Mouse (Mus musculus) limb, embryonic 11.5 days (tissue): ENCODE data around the gene Map1a. TPM values are rescaled to one million over a fixed set of nuclear protein-coding genes. Genes with fewer than 3 reads are reported as not detected.

ENCODE experiments used
- ATAC-seq: fragments of 200-750 bp; cut with Nextera tagmentation; 2 replicates; pipeline ENCODE4 v1.8.0; 2017; ENCODE audit warnings: low read depth; ENCODE audit not compliant: insufficient number of reproducible peaks, low FRiP score, low TSS enrichment
- DNase-seq: peaks from one replicate; pipeline ENCODE4 v3.0.0-alpha.2; 2015; ENCODE audit warnings: low spot score
- H3K27ac ChIP-seq: fragments of 300-500 bp; sonication (generic); replicated peaks from 2 replicates; pipeline ENCODE4 v1.5.1; 2014; ENCODE audit warnings: low read depth, mild to moderate bottlenecking, low read length
- H3K27me3 ChIP-seq: fragments of 300-500 bp; sonication (generic); 2 replicates; pipeline ENCODE4 v1.6.1; 2014; ENCODE audit warnings: mild to moderate bottlenecking, low read length, mixed read lengths; ENCODE audit not compliant: control insufficient read depth, insufficient read depth
- H3K36me3 ChIP-seq: fragments of 300-500 bp; sonication (generic); 2 replicates; pipeline ENCODE4 v1.6.1; 2014; ENCODE audit warnings: mild to moderate bottlenecking, low read length, moderate library complexity, mixed read lengths; ENCODE audit not compliant: control insufficient read depth, insufficient read depth
- H3K4me1 ChIP-seq: fragments of 300-500 bp; sonication (generic); 2 replicates; pipeline ENCODE4 v1.6.1; 2014; ENCODE audit warnings: low read length, mixed read lengths; ENCODE audit not compliant: control insufficient read depth, insufficient read depth
- H3K4me2 ChIP-seq: fragments of 300-500 bp; sonication (generic); 2 replicates; pipeline ENCODE4 v1.6.1; 2014; ENCODE audit warnings: low read depth, mild to moderate bottlenecking, moderate library complexity; ENCODE audit not compliant: severe bottlenecking
- H3K4me3 ChIP-seq: fragments of 300-500 bp; sonication (generic); 2 replicates; pipeline ENCODE4 v1.5.1; 2014; ENCODE audit warnings: low read depth, low read length
- H3K9ac ChIP-seq: fragments of 300-500 bp; sonication (generic); 2 replicates; pipeline ENCODE4 v1.6.1; 2014; ENCODE audit warnings: mild to moderate bottlenecking, low read length
- H3K9me3 ChIP-seq: fragments of 300-500 bp; sonication (generic); 2 replicates; pipeline ENCODE4 v1.6.1; 2016; ENCODE audit warnings: low read length; ENCODE audit not compliant: control insufficient read depth
- WGBS: fragments of 180-500 bp; shearing (Covaris S2); extraction: QIAGEN DNeasy Blood & Tissue Kit; methylation state at CpG from one replicate; pipeline ENCODE4 v1.1.7; 2014; 5-methylcytosine and 5-hydroxymethylcytosine counted together
- polyA plus RNA-seq: library from polyadenylated mRNA; unstranded; fragments of >200 nt; fragmentation: Nextera tagmentation; extraction: Ambion mirVana; gene quantifications from 2 replicates; pipeline ENCODE4 v1.2.1, GENCODE M21; 2014

Gene Map1a
- polyA plus RNA-seq, 1 experiment from 2014 or later: 2.9 TPM

GRCm38 (mm10) chr2:121329492-121329891 lies 40.1 kb downstream of the Map1a start:
- Histone ChIP-seq H3K27me3 (no peaks in the 10 kb centered on the region), H3K4me3 (no peak overlapping the region), H3K9ac (no peak overlapping the region), H3K4me2 (no peak overlapping the region), H3K9me3 (no peaks in the 10 kb centered on the region), H3K36me3 (no peaks in the 10 kb centered on the region), H3K4me1 (no peaks in the 10 kb centered on the region), H3K27ac (no peak overlapping the region)
- DNase-seq: no peak
- WGBS: 90% methylated on average over 2 of the region's 2 CpGs
- no peak for ATAC-seq

GRCm38 (mm10) chr2:121339057-121339456 lies 49.7 kb downstream of the Map1a start:
- H3K27ac ChIP-seq: no peak overlapping the region
- DNase-seq (no peak), ATAC-seq (no peak)
- H3K4me3 ChIP-seq: no peak overlapping the region
- no peaks in the 10 kb centered on the region for H3K4me1 ChIP-seq
- H3K4me2 ChIP-seq: no peak overlapping the region
- H3K9ac ChIP-seq: no peak overlapping the region
- no peaks in the 10 kb centered on the region for H3K9me3 ChIP-seq
- no peaks in the 10 kb centered on the region for H3K27me3 ChIP-seq
- H3K36me3 ChIP-seq: no peaks in the 10 kb centered on the region

- H3K9ac ChIP-seq: no peak overlapping the region
- DNase-seq (no peak), ATAC-seq (no peak)
- no peak overlapping the region for H3K27ac ChIP-seq
- 0 out of 2 replicates have a peak, but pooled peaks cover 3% of the 10 kb centered on the region for H3K4me1 ChIP-seq
- no peaks in the 10 kb centered on the region for H3K36me3 ChIP-seq
- H3K9me3 ChIP-seq: no peaks in the 10 kb centered on the region
- WGBS: 81% methylated on average over 8 of the region's 8 CpGs
- no peak overlapping the region for H3K4me2 ChIP-seq
- no peaks in the 10 kb centered on the region for H3K27me3 ChIP-seq
- H3K4me3 ChIP-seq: no peak overlapping the region
Observed at GRCm38 (mm10) chr2:121353156-121353555, 63.8 kb downstream of the Map1a start.

- DNase-seq: no peak
- 4% methylated on average over 6 of the region's 6 CpGs for WGBS
- no peak overlapping the region for H3K27ac ChIP-seq
Observed at GRCm38 (mm10) chr2:121354378-121354777, 65.0 kb downstream of the Map1a start.

GRCm38 (mm10) chr2:121354820-121355592 lies 65.6 kb downstream of the Map1a start, which contains the start of gene Ppip5k1:
TSS of gene Ppip5k1 (minus strand) at chr2:121355396.
- Histone ChIP-seq H3K9me3 (no peaks in the 10 kb centered on the region), H3K9ac (peak within 1 kb of the TSS; percentile 64), H3K27me3 (peaks cover 6% of the 10 kb centered on the region), H3K4me2 (peak within 1 kb of the TSS; percentile 67), H3K4me3 (peak within 1 kb of the TSS; percentile 58), H3K36me3 (no peaks in the 10 kb centered on the region), H3K4me1 (0 out of 2 replicates have a peak, but pooled peaks cover 5% of the 10 kb centered on the region), H3K27ac (peak within 1 kb of the TSS; percentile 5; the same call in 1 of the 2 replicates)
- ATAC-seq: peak; percentile 92
- peak; percentile 98 for DNase-seq
- under 1% methylated on average over 58 of the region's 58 CpGs for WGBS

More at GRCm38 (mm10) chr2:121354378-121354777, 65.0 kb downstream of the Map1a start:
- 0 out of 2 replicates have a peak, but pooled peaks cover 5% of the 10 kb centered on the region for H3K4me1 ChIP-seq
- H3K27me3 ChIP-seq: peaks cover 6% of the 10 kb centered on the region
- H3K36me3 ChIP-seq: no peaks in the 10 kb centered on the region
- no peaks in the 10 kb centered on the region for H3K9me3 ChIP-seq
- H3K9ac ChIP-seq: peak overlapping the region; percentile 64
- peak overlapping the region; percentile 67 for H3K4me2 ChIP-seq
- ATAC-seq: no peak
- peak overlapping the region; percentile 58 for H3K4me3 ChIP-seq

- H3K27ac ChIP-seq: no peak within 1 kb of the TSS
- 0 out of 2 replicates have a peak, but pooled peaks cover 5% of the 10 kb centered on the region for H3K4me1 ChIP-seq
- H3K9me3 ChIP-seq: no peaks in the 10 kb centered on the region
- peak within 1 kb of the TSS; percentile 55 for H3K4me2 ChIP-seq
- DNase-seq (no peak), ATAC-seq (no peak)
- H3K36me3 ChIP-seq: no peaks in the 10 kb centered on the region
- H3K4me3 ChIP-seq: peak within 1 kb of the TSS; percentile 26
- no peak within 1 kb of the TSS for H3K9ac ChIP-seq
- WGBS: 70% methylated on average over 5 of the region's 5 CpGs
- H3K27me3 ChIP-seq: peaks cover 6% of the 10 kb centered on the region
Observed at GRCm38 (mm10) chr2:121357494-121357893, 68.1 kb downstream of the Map1a start, which contains the start of gene Ckmt1. TSS of gene Ckmt1 (plus strand) at chr2:121357714.

GRCm38 (mm10) chr2:121357961-121358360 lies 68.6 kb downstream of the Map1a start:
- H3K9ac ChIP-seq: no peak overlapping the region
- H3K4me3 ChIP-seq: no peak overlapping the region
- no peak overlapping the region for H3K27ac ChIP-seq
- H3K27me3 ChIP-seq: peaks cover 6% of the 10 kb centered on the region
- WGBS: 3% methylated on average over 4 of the region's 4 CpGs
- no peaks in the 10 kb centered on the region for H3K9me3 ChIP-seq
- H3K36me3 ChIP-seq: no peaks in the 10 kb centered on the region
- ATAC-seq (no peak), DNase-seq (no peak)
- 0 out of 2 replicates have a peak, but pooled peaks cover 5% of the 10 kb centered on the region for H3K4me1 ChIP-seq
- H3K4me2 ChIP-seq: peak overlapping the region; percentile 55; the same call in 1 of the 2 replicates

GRCm38 (mm10) chr2:121358381-121358780 lies 69.0 kb downstream of the Map1a start:
- Histone ChIP-seq H3K9ac (no peak overlapping the region), H3K4me2 (peak overlapping the region; percentile 55), H3K36me3 (no peaks in the 10 kb centered on the region), H3K9me3 (no peaks in the 10 kb centered on the region), H3K27me3 (peaks cover 6% of the 10 kb centered on the region), H3K27ac (no peak overlapping the region), H3K4me1 (0 out of 2 replicates have a peak, but pooled peaks cover 5% of the 10 kb centered on the region), H3K4me3 (peak overlapping the region; percentile 26)
- WGBS: under 1% methylated on average over 16 of the region's 16 CpGs
- DNase-seq: peak; percentile 75
- ATAC-seq: peak; percentile 65; the same call in 1 of the 2 replicates
